Mouse (Mus musculus): Measurements from ENCODE around the gene Epb41l3. TPM values are rescaled to one million over a fixed set of nuclear protein-coding genes. Genes with fewer than 3 reads are reported as not detected.
A peak's percentile ranks its signal among the peaks of the same experiment; 100 is the strongest.

The Epb41l3 gene
- total RNA-seq, 2 experiments from 2014 or later: 0.70 to 2.6 TPM

DNA sequence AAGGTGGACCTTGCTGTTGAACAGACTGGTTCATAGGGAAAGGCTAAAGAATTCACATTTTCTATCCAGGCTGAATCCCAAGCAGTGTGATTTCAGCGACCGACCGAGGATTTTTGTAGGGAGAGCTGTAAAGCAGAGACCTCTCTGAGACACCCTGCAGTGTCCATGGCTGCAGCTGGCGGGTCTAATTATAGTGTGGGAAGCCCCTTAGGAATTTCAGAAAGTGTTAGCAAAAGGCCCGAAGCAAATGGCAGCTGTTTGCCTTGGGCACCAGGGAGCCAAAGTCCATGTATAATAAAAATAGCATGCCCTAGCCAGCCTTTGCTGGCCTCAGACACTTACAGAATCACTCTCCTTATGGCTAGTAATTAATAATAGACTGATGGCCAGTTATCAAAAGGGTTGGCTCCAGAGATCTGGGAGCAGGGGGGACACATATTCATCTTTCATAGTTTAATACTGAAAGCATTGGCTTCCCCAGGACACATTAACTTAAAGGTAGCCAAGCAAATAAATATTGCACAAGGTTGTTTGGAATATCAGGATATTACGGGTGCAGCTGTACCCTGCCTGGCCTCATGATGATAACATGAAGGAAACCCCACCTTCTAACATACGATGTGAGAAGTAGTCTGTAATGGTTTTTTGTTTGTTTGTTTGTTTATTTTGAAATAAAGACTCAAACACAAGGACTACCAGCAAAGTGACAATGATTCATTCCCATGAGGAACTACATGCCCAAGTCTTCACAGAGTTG is 106.3 kb downstream of the Epb41l3 start:
- ATAC-seq (ENCODE audit: poor library complexity, severe bottlenecking): no peak

DNA sequence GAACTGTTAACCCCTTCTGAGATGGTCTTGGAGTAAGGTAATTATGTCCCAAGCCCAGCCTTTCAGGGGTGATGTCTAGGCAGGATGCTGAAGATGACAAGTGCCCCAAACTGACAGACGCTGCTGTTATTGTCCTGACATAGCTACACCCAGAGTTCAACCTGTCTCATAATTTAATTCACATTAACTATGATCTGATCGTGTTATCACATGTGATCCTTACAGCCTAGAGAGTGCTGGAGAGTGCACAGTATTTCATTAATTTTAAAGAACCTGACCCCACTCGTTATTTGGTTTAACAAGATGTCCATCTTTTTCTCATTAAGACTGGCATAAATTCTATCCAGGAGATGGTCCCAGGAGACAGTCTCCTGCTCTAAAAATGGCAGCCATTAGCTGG is 112.3 kb downstream of the Epb41l3 start:
- no peak for ATAC-seq (ENCODE audit: poor library complexity, severe bottlenecking)

DNA sequence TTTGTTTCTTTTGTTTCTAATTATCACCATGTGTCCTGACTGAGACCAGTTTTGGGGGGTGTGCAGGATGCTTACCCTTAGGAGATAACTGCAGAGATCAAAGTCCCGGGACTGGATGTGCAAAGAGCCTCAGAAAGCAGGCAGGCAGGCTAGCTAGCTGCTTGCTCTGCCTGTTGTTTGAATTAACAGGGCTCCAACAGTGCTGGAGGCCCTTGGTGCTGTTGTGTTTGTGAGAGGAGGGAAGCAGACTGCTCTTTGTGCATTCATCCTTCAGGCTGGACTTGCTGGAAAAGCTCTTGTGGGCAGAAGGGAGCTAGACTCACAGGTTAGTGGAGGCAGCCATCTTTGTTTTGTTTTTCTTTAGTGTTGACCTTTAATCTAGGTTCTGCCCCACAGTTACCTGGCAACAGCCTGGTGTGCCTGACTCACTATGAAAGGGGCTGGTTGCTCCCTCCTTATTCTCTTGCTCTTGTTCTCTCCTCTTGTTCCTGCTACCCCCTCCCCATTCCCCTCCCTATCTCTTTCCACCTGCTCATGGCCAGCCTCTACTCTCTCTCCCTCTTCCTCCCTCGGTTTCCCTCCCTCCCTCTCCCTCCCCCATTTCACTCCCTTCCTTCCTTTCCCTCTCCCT is 117.5 kb downstream of the Epb41l3 start:
- ATAC-seq (ENCODE audit: poor library complexity, severe bottlenecking): no peak

DNA sequence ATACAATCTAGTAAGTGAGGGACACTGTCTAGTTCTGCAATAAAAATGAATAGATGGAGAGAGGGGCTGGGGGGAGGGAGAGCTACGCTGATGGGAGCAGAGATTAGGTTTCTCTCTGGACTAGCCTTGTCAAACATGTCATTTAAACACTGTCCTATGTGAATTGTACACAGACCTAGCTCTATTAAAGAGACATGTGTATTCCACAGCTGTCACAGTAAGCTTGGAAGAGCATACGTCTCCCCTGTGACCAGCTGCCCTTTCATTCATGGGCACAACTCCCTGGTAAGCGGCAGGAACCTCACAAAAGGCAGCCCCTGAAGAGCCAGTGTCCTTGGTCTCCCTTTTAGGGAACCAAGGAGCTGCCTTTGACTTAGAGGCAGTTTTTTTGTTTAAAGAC is 119.1 kb downstream of the Epb41l3 start:
- no peak for ATAC-seq (ENCODE audit: poor library complexity, severe bottlenecking)

DNA sequence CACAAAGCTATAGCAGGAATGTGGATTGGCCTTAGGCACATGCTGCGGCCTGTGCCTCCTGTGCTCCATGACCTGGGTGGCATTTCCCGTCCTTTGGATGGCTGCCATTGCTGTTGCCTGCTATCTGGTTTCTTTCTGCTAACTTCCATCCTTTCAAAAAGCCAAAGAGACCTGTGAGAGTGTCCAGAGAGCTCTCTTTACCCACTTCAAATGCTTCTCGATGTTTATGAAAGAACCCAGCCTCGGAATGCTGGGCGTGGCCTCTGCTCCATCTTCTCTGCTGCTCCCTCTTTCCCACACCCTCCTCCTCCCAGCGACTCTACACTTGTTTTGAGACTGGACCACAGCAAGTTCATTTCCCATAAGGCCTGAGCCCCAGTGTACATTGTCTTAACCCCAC is 120.3 kb downstream of the Epb41l3 start:
- ATAC-seq (ENCODE audit: poor library complexity, severe bottlenecking): no peak

DNA sequence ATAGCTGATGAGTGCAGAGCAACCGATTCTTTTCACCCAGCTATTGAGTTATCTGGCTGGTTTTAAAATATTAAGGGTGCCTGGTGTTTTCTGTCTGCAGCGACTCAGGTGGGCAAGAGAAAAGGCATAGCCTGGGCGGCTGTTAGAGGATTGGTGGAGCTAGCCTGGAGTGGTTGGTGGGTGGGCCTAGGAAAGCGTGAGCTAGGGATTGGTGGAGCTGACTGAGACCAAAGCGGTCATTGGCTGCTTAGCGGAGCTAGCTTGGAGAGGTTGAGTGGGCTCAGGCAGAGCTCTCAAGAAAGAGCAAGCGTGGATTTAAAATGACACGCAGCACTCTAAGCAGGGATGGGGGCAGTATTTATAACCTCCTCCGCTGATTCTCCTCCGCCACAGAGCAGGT is 121.2 kb downstream of the Epb41l3 start:
- ATAC-seq (ENCODE audit: poor library complexity, severe bottlenecking): no peak

DNA sequence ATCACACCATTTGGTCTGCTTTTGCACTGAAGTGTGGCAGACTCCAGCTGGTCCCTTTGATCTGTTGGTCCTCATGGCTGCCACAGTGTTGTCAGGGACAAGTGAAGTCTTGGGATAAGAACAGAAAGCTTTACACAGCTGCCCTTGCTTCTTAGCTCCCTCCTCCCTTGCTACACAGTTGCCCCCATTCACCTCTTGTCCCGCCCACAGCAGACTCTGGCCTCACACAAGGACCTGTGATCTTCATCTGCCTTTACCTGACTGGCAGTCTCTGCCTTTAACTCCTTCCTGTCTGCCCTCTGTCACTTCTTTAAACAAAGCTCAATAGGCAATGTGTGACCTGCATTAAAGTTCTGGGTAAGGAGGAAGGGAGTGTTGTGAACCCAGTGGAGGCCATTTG is 123.3 kb downstream of the Epb41l3 start:
- no peak for ATAC-seq (ENCODE audit: poor library complexity, severe bottlenecking)

DNA sequence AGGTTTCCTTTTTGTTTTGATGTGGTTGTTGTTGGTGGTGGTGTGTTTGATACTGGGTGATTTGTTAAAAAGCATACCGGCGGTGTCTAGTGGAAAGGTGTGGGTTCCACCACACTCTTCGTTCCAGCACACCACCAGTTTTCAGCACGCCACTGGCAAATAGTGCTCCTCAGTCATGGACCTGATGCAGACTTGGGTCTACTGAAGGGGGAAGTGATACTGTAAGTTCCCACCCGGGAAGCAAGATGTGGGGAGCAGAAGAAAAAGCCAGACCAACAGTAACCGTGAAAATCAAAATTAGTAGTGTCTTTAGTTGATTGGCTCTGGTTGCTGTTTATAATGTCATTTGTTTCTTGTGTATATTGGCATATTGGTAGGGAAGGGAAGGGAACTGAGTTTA is 124.3 kb downstream of the Epb41l3 start:
- ATAC-seq (ENCODE audit: poor library complexity, severe bottlenecking): peak; percentile 76

DNA sequence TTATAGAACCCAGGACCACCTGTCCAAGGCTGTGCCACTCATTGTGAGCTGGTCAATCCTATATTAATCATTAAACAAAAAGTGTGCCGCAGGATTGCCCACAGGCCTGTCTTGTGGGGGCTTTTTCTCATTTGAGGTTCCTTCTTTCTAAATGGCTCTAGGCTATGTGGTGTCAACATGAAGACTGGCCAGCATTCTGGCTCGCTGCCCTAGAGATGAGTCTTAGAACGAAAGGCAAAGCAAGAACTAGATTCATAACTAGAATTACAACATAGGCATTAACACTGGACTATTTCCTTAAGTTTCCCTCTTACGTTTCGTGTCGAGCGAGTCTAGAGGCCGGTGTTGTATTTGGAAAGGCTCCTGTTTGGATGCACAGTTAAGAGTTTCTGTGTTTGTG is 125.5 kb downstream of the Epb41l3 start:
- ATAC-seq (ENCODE audit: poor library complexity, severe bottlenecking): 0 out of 2 replicates have a peak, but pooled peaks have one; percentile 21

DNA sequence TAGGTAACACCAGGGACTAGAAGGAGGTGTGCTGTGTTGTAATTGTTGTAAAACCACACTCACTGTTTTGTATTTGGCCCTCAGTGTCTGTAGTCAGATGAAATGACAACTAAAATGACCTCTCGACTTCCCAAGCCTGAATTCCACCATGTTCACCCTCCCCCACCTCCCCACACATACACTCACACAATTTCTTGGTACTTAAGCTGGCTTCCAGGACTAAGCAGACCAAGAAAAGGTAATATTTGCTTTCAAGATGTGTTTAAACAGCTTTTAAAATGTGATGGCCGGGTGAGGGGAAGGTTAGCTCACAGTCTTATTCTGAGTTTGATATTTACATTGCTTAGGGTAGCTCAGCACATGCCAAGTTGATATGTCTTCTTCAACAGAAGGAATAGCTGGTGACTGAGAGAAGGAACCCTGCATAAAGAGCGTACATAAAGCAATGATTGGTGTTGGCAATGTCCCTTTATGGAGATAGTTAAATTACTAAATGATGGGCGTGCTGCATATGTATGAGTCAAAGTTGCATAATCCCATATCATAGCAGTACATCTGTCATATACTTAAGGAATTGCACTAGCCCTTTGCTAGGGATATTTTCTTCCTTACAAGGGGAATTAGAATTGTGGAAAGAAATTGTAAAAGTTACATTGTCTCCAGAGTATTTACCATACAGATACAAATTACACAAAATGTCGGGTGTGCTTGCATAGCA is 130.0 kb downstream of the Epb41l3 start:
- ATAC-seq (ENCODE audit: poor library complexity, severe bottlenecking): no peak

DNA sequence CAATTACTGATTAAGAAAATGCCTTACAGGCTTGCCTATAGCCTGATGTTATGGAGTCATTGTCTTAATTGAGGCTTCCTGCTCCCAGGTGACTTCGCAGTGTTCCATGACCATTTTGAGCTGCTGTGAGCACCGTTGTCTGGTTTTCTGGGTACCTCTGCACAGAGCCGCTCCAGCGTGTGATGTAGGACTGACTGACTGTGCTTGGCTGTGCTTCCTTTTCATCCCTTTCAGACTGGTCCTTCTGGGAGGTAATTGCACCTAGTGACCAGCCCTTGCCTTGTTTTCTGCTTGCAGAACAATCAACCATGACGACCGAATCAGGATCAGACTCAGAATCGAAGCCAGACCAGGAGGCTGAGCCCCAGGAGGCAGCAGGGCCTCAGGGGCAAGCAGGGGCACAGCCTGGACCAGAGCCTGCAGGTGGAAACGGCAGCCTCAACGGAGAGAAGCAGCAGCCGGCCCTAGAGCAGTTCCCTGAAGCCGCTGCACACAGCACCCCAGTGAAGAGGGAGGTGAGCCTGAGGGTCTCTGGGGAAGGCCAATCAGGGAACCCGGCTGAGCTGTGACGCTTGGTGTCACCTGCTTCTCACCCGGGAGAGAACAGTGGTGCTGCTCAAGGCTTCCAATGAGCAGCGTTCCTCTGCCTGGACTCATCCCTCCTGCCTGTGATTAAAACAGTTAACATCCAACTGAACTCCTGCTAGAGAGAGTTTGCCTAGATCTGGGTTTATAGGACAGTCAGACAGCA is 132.3 kb downstream of the Epb41l3 start:
- no peak for ATAC-seq (ENCODE audit: poor library complexity, severe bottlenecking)

DNA sequence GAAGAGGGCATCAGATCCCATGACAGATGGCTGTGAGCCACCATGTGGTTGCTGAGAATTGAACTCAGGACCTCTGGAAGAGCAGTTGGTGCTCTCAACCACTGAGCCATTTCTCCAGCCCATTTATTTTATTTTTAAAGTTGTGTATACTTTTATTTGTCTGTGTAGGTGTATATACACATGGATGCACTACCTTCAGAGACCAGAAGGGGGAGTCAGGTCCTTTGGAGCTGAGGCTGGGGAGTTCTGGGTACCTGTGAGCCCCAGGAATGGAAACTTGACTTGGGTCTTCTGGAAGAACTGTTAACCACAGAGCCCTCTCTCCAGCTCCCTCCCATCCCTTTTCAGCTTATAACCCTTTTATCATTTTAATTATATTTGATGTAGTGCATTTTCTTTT is 135.6 kb downstream of the Epb41l3 start:
- ATAC-seq (ENCODE audit: poor library complexity, severe bottlenecking): no peak

DNA sequence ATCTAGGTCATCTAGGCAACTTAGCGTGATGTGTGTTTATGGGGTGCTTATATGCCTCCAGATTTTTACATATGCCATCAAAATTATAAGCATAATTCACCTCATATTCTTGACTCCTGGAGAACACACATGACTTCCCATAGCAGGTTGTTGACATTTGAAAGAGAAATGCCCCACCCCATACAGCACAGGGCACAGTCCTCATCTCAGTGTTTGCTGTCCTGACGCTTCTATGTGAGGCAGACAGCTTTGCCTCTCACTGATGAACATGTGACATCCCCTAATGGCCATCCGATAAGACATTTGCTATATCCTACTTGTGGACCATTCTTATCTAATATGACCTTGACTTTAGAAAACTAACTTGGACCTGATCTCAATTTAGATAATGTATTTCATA is 140.6 kb downstream of the Epb41l3 start:
- no peak for ATAC-seq (ENCODE audit: poor library complexity, severe bottlenecking)

DNA sequence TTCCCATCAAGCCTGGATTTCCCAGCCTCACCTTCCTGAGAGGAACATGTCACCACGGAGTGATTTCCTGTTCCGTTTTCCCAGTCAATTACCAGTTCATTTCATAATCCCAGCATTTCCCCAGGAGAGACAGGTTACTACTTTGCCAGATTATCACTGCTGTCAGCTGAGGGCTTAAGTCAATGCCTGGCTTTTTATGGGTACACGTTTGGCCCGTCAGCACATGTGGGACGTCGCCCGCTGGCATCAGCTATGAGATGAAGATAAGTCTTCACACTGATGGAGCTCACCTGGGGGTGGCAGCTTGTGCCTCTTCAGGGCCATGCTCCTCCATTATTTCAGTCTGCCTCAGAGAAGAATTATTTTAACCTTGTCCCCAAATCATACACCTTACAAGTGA is 145.4 kb downstream of the Epb41l3 start:
- ATAC-seq (ENCODE audit: poor library complexity, severe bottlenecking): no peak

DNA sequence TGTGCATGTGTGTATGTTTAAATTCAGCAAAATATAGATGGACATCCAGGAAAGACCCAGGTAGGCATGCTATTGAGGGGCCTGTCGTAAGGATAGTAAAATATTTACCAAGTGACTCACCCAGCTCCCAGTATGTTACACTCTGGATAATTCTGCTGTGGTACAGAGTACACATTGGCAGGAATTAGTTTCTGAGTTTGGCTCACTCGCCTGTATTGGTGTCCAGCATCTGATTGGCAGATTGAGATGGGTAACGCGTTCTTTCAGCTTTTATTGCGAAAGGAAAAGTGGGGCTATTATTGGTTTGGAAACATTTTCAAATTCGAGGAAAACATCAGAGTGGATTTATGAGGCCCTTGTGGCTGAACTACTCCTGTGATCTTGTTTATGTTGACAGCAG is 145.9 kb downstream of the Epb41l3 start:
- no peak for ATAC-seq (ENCODE audit: poor library complexity, severe bottlenecking)

DNA sequence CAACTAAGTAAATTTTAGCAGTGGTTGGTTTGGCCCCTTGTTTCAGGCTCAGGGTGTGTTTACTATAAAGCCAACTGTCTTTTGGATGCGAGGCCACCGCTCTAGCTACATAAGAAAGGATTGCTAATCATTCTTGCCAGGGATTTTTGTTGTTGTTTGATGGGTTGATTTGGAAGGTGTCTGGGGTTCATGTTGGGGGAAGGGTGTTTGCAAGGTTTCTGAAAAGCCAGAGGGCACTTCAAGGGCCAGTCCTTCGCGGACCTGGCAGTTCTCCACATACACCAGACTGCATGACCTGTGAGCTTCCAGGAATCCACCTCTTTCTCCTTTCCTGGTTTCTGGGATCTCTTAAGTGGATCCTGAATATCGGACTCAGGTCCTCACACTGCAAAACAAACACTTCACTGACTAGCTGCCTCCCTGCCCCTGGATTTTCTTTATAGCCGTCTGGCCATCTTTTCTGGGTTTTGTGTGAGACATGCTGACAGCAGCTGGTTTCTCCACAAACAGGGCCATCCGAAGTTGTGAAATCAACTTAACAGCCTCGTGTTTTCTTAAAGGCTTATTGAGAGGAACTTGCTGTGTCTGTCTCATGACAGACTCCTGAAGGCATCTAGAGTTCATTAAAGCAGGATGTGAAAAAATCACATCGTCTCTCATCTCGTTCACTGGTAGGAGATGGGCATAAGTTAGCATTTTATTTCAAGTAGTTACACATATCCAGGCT is 146.6 kb downstream of the Epb41l3 start:
- no peak for ATAC-seq (ENCODE audit: poor library complexity, severe bottlenecking)

DNA sequence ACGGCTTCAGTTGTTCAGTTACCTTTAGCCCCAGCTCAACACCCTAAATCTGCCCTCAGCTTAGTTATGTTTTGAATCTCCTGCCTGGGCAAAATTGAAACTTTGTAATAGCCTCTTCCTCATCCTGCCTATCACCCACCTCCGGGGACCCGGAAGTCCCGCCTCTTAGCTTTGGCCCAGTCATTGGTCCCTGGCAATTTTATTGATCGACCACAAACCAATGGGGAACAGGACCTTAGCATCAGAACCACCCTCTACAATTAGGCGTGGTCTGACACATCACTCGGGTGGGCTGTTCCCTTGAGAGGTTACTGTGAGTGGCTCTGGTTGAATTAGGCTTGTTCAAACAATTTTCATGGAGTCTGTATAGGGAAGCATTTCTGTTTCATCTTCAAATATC is 150.5 kb downstream of the Epb41l3 start:
- no peak for ATAC-seq (ENCODE audit: poor library complexity, severe bottlenecking)

DNA sequence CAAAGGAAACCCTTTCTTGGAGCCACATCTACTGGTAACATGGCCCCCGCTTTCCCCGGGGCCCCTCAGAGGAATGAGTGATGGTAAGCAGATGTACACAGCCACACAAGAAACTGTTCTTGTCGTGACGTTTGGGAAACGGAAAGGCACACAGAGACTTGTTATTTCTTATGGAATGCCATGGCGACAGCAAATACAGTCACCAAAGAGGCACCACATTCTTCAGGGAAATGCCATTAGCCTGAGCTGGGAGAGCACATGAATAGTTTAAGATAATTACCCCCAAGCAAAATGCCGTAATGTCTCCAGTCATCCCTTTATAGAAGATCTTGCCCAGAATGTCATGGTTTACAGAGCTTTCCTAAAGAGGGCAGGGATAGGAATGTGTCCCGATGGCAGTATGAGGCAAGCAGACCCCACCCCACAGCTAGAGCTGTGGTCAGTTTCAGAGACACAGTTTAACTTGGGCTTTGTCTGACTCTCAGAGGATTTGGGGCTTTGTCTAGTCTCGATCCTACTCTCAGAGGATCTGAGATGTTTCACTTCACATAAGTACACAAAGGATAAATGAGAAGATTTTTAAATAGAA is 152.0 kb downstream of the Epb41l3 start:
- ATAC-seq (ENCODE audit: poor library complexity, severe bottlenecking): no peak

DNA sequence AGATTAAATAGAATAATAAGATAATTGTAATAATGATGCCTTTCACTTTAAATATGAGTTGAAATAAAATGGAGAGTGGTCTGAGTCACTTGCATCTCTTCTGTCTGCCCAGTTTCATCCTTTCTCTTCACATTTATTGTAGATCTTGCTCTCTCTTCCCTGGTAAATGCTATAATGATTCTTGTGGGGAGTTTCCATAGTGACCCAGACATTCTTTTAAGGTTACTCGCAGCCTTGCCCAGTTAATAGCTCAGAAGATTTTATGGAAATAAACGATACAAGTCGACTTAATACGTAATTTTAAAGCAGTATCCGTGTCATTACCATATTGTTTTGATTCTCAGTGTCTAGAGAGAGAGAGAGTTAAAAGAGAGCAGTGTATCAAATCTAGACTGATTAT is 154.0 kb downstream of the Epb41l3 start:
- no peak for ATAC-seq (ENCODE audit: poor library complexity, severe bottlenecking)

DNA sequence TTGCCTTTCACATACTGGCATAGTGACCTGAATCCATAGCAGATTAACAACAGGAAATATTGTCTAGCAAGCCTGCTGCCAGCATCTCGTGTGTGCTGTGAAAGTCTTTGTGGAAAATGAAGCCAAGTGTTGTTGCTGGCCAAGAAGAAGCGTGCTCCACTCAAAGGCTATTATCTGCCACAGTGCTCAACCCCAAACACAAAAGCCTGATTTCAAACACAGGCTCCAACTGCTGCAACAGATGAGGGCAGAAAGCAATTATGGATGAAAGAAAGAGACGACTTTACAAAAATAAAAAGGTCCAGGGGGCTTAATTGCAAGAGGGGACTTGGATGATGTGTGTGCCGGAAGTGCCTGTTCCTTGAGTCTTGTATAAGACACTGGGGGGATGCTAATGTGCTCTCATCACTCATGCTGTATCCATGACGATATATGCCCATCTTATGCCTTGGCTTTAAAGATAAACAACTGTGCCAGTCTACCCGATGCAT is 154.7 kb downstream of the Epb41l3 start:
- no peak for ATAC-seq (ENCODE audit: poor library complexity, severe bottlenecking)
